Mouse (Mus musculus) bone marrow, adult 2 months (tissue): Measurements from ENCODE around the gene Hsdl2.

Source experiments
- CTCF ChIP-seq: fragments of 200-500 bp; IDR thresholded peaks from 2 replicates; pipeline ENCODE4 v1.5.1; 2011; ENCODE audit warnings: low read length, control low read depth; ENCODE audit not compliant: control insufficient read depth, insufficient read depth
- POLR2A ChIP-seq: fragments of 200-500 bp; IDR thresholded peaks from 2 replicates; pipeline ENCODE4 v1.6.1; 2011; ENCODE audit warnings: low read depth, mild to moderate bottlenecking, control low read depth, low read length, borderline replicate concordance; ENCODE audit not compliant: control insufficient read depth

DNA sequence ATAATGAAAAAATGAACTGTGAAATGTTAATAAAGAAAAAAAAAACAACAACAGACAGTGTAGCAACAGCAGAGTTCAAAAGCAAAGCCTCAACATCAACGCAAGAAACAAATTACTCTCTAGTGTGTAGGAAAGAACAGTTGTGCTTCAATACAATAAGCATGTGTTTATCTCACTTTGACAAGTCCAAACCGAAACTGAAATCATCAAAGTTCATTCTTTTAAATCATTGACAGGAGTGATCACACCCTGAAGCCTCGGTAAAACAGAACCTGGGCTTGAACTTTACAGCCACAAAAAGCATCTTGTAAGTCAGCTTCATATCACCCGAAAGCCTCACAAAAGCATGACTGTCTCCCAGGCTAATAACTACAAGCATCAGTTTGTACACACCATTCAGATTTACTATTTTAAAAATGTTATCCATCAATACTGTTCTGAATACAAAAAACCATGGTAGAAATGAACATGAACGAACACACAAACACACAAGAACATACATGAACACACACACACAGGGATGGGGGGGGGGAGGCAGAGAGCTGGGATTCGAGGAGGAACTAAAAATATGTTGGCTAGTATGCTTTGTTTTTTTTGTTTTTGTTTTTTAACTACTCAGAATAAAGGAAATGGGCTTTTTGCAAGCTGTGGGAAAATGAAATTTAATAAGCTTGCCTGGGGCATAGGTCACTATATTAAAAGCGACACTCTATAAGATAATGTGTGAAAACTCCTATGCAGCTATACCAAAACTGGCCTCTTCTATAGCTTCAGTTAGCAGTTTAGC, 34.9 kb upstream of the Hsdl2 start:
- TF ChIP-seq POLR2A (no peak), CTCF (no peak)
